Mouse (Mus musculus) cerebellum, adult 2 months (tissue): ENCODE results near the gene 6430550D23Rik. TPM values are rescaled to one million over a fixed set of nuclear protein-coding genes. Genes with fewer than 3 reads are reported as not detected.
A peak's percentile ranks its signal among the peaks of the same experiment; 100 is the strongest.

Source experiments
- DNase-seq, 2 experiments: peaks; one replicate each; pipeline ENCODE4 v3.0.0; 2021
- H3K27ac ChIP-seq: fragments of 200-500 bp; 2 replicates; pipeline ENCODE4 v1.5.1; 2012; ENCODE audit warnings: low read length, control low read depth, inconsistent platforms; ENCODE audit not compliant: insufficient read depth
- H3K27me3 ChIP-seq: fragments of 200-500 bp; 2 replicates; pipeline ENCODE4 v1.6.1; 2012; ENCODE audit warnings: inconsistent platforms, mild to moderate bottlenecking, low read length, moderate library complexity; ENCODE audit not compliant: control insufficient read depth, insufficient read depth
- H3K4me1 ChIP-seq: fragments of 200-500 bp; 2 replicates; pipeline ENCODE4 v1.6.1; 2011; ENCODE audit warnings: low read length; ENCODE audit not compliant: control insufficient read depth, insufficient read depth
- H3K4me3 ChIP-seq: fragments of 200-500 bp; replicated peaks from 2 replicates; pipeline ENCODE3; 2011; ENCODE audit warnings: mild to moderate bottlenecking, low read depth, low read length, control low read depth; ENCODE audit not compliant: insufficient read depth
- CTCF ChIP-seq: fragments of 200-500 bp; IDR thresholded peaks from 2 replicates; pipeline ENCODE4 v1.5.1; 2011; ENCODE audit warnings: low read depth, mild to moderate bottlenecking, control low read depth, low read length, moderate library complexity, borderline replicate concordance; ENCODE audit not compliant: insufficient read depth
- POLR2A ChIP-seq: fragments of 200-500 bp; IDR thresholded peaks from 2 replicates; pipeline ENCODE4 v1.6.1; 2011; ENCODE audit warnings: low read length, control low read depth, borderline replicate concordance; ENCODE audit not compliant: insufficient read depth
- WGBS: fragments of 180-500 bp; shearing (Covaris S2); methylation state at CpG from one replicate; pipeline ENCODE4 v1.1.7; 2018; 5-methylcytosine and 5-hydroxymethylcytosine counted together
- polyA plus RNA-seq: library from polyadenylated mRNA; depleted of rRNA; stranded (reverse); fragments of >200 nt; gene quantifications from 2 replicates; pipeline ENCODE4 v1.2.3, GENCODE M21; 2012

Gene 6430550D23Rik
- polyA plus RNA-seq, 1 experiment: 3.7 TPM

- no peak overlapping the region for H3K4me3 ChIP-seq
- H3K4me1 ChIP-seq: no peaks in the 10 kb centered on the region
- H3K27ac ChIP-seq: no peak overlapping the region
- WGBS: 75% methylated on average over 14 of the region's 14 CpGs
- DNase-seq: no peak
- no peaks in the 10 kb centered on the region for H3K27me3 ChIP-seq
- TF ChIP-seq POLR2A (no peak), CTCF (peak; percentile 16; the same call in 1 of the 2 replicates)
Observed at GRCm38 (mm10) chr2:155974087-155974731, 33.6 kb downstream of the 6430550D23Rik start.

- TF ChIP-seq CTCF (no peak), POLR2A (no peak)
- WGBS: 91% methylated on average over 6 of the region's 6 CpGs
- DNase-seq: no peak
- H3K27ac ChIP-seq: no peak overlapping the region
- no peaks in the 10 kb centered on the region for H3K4me1 ChIP-seq
- H3K4me3 ChIP-seq: no peak overlapping the region
- H3K27me3 ChIP-seq: no peaks in the 10 kb centered on the region
Observed at GRCm38 (mm10) chr2:155973348-155973747, 34.4 kb downstream of the 6430550D23Rik start.

GRCm38 (mm10) chr2:155962991-155963390 lies 44.8 kb downstream of the 6430550D23Rik start:
- H3K27ac ChIP-seq: no peak overlapping the region
- WGBS: 13% methylated on average over 1 of the region's 1 CpGs
- TF ChIP-seq CTCF (peak; percentile 31; the same call in 1 of the 2 replicates), POLR2A (no peak)
- peak in 1 of 2 experiments; percentile 58 for DNase-seq
- no peaks in the 10 kb centered on the region for H3K27me3 ChIP-seq
- H3K4me1 ChIP-seq: no peaks in the 10 kb centered on the region; the same call in 1 of the 2 replicates
- H3K4me3 ChIP-seq: no peak overlapping the region

- Histone ChIP-seq H3K27ac (no peak overlapping the region), H3K4me1 (no peaks in the 10 kb centered on the region; the same call in none of the 2 replicates), H3K4me3 (no peak overlapping the region), H3K27me3 (no peaks in the 10 kb centered on the region)
- WGBS: 44% methylated on average over 10 of the region's 10 CpGs
- TF ChIP-seq POLR2A (no peak), CTCF (no peak)
- no peak for DNase-seq
Observed at GRCm38 (mm10) chr2:155961862-155962261, 45.9 kb downstream of the 6430550D23Rik start.

- Histone ChIP-seq H3K4me1 (no peaks in the 10 kb centered on the region; the same call in none of the 2 replicates), H3K27me3 (no peaks in the 10 kb centered on the region), H3K4me3 (no peak overlapping the region), H3K27ac (no peak overlapping the region)
- TF ChIP-seq CTCF (no peak), POLR2A (no peak)
- DNase-seq: no peak
- WGBS: 78% methylated on average over 5 of the region's 5 CpGs
Observed at GRCm38 (mm10) chr2:155959981-155960380, 47.8 kb downstream of the 6430550D23Rik start.

- Histone ChIP-seq H3K27ac (peak within 1 kb of the TSS; percentile 86), H3K4me3 (peak within 1 kb of the TSS; percentile 87), H3K4me1 (no peaks in the 10 kb centered on the region; the same call in none of the 2 replicates), H3K27me3 (no peaks in the 10 kb centered on the region)
- TF ChIP-seq POLR2A (peak; percentile 64), CTCF (no peak)
- peak; percentile 93 for DNase-seq
- under 1% methylated on average over 59 of the region's 59 CpGs for WGBS
Observed at GRCm38 (mm10) chr2:155956134-155957059, 51.4 kb downstream of the 6430550D23Rik start, which contains the start of gene Cep250. TSS of gene Cep250 (plus strand) at chr2:155956458.

- Histone ChIP-seq H3K27me3 (no peaks in the 10 kb centered on the region), H3K4me1 (no peaks in the 10 kb centered on the region), H3K27ac (no peak overlapping the region), H3K4me3 (no peak overlapping the region)
- TF ChIP-seq POLR2A (no peak), CTCF (peak; percentile 46; the same call in 1 of the 2 replicates)
- DNase-seq: peak; percentile 74
Observed at GRCm38 (mm10) chr2:155952006-155952405, 55.8 kb downstream of the 6430550D23Rik start.

- TF ChIP-seq CTCF: no peak
- no peak for TF ChIP-seq POLR2A
- no peaks in the 10 kb centered on the region for H3K27me3 ChIP-seq
- DNase-seq: no peak
- H3K27ac ChIP-seq: no peak overlapping the region
- 33% methylated on average over 6 of the region's 6 CpGs for WGBS
- H3K4me3 ChIP-seq: no peak overlapping the region
- H3K4me1 ChIP-seq: no peaks in the 10 kb centered on the region
Observed at GRCm38 (mm10) chr2:155949362-155949761, 58.4 kb downstream of the 6430550D23Rik start.
